Mouse (Mus musculus): ENCODE data around the gene Necab2.

The Necab2 gene

DNA sequence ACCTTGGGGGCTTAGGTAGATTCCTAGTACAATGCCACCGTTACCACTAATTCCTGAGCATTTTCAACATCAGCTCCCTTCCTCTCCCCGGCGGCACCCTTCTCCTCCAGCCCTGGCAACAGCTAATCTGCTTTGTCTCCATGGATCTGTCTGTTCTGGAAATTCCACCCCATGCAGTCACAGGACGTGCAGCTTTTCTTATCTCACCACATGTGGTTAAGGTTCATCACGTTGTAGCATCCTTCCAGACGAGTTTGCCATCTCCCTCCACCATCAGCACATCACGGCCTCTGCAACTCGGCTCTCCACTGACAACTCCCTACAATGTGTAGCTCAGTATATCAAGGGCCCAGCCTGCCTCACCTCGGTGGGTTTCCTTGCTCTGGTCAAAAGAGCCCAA lies 59.0 kb downstream of the Necab2 start:
- H3K27me3 ChIP-seq (ENCODE audit: control insufficient read depth, insufficient read depth, low read length, poor library complexity, severe bottlenecking): no peaks in the 10 kb centered on the region
- DNase-seq (ENCODE audit: low read depth, low spot score): no peak
- peaks cover 9% of the 10 kb centered on the region for H3K36me3 ChIP-seq (ENCODE audit: control insufficient read depth, insufficient read depth, low read length, poor library complexity, severe bottlenecking)

DNA sequence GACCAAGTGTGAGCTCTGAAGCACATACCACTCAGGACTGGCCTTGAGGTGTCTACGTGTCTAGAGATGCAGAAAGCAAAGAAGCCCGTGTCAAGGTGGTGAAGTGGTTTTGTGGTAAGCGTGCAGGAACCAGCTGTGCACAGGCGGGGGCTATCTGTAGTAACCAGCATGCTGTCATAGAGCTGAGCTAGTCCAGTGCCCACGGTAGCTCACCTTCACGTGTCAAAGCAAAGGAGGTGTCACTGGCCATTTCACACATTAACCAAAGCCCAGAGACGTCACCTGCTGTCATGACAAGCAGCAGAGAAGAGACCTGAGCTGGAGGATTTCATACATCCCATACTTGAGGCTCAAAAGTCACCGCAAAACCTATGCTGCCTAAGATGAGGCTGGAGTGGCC lies 59.6 kb downstream of the Necab2 start:
- H3K27me3 ChIP-seq (ENCODE audit: control insufficient read depth, insufficient read depth, low read length, poor library complexity, severe bottlenecking): no peaks in the 10 kb centered on the region
- DNase-seq (ENCODE audit: low read depth, low spot score): no peak
- H3K36me3 ChIP-seq (ENCODE audit: control insufficient read depth, insufficient read depth, low read length, poor library complexity, severe bottlenecking): peaks cover 9% of the 10 kb centered on the region

DNA sequence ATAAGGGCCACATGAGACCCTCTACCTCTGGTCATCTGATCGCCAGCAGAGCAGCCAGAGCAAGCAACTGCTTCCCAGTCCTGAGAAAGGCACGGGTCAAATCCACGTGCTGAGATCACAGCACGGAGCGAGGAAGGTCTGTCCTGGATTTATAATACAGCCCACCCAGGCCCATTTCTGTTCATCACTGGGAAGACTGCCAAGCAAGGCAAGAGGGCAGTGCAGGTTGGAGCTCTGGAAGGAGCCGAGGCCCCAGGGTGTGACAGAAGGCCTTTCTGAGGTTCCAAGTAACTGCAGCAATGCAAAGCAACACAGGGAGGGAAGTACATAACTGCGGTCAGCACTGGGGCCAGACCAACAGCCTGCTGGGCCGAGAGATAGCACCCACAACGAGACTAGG lies 64.0 kb downstream of the Necab2 start:
- Histone ChIP-seq H3K27me3 (ENCODE audit: control insufficient read depth, insufficient read depth, low read length, poor library complexity, severe bottlenecking) (no peaks in the 10 kb centered on the region), H3K36me3 (ENCODE audit: control insufficient read depth, insufficient read depth, low read length, poor library complexity, severe bottlenecking) (peaks cover 10% of the 10 kb centered on the region)
- no peak for DNase-seq (ENCODE audit: low read depth, low spot score)

DNA sequence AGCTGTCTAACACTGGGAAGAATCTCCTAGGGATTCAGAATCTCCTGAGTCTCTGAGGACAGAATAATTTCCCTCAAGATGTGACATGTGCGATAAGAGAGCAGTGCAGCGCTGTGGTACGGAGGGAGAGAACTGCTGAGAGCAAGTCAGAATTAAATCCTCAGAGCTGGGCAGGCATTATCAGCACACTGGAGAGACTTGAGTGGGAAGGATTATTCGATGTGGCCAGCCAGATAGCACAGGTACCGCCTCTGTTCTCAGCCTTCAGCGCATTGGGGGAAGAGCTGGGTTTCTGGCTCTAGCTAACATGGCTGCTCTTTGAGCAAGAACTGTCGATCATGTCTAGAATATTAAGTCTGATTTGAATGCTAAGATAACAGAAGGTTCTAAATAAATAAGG lies 65.2 kb downstream of the Necab2 start:
- H3K27me3 ChIP-seq (ENCODE audit: control insufficient read depth, insufficient read depth, low read length, poor library complexity, severe bottlenecking): no peaks in the 10 kb centered on the region
- DNase-seq (ENCODE audit: low read depth, low spot score): no peak
- H3K36me3 ChIP-seq (ENCODE audit: control insufficient read depth, insufficient read depth, low read length, poor library complexity, severe bottlenecking): peaks cover 13% of the 10 kb centered on the region

DNA sequence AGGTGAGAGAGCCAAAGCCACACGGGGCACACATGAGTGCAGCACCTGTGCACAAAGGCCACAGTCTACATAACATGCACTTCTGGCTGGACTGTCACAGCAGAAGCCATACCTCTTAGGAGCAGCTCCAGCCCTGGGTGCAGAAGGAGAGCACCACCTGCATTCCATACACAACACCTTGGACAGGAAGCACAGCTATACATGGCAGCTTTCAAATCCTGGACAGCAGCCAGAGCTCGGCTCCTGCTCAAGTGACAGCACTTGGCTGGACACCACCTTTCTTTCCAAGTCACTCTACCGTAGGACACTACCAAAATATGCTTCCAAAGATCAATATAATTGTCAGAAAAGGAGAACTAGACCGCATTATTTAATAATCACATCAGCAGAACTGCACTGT lies 66.9 kb downstream of the Necab2 start:
- H3K36me3 ChIP-seq (ENCODE audit: control insufficient read depth, insufficient read depth, low read length, poor library complexity, severe bottlenecking): peaks cover 16% of the 10 kb centered on the region
- DNase-seq (ENCODE audit: low read depth, low spot score): no peak
- no peaks in the 10 kb centered on the region for H3K27me3 ChIP-seq (ENCODE audit: control insufficient read depth, insufficient read depth, low read length, poor library complexity, severe bottlenecking)

DNA sequence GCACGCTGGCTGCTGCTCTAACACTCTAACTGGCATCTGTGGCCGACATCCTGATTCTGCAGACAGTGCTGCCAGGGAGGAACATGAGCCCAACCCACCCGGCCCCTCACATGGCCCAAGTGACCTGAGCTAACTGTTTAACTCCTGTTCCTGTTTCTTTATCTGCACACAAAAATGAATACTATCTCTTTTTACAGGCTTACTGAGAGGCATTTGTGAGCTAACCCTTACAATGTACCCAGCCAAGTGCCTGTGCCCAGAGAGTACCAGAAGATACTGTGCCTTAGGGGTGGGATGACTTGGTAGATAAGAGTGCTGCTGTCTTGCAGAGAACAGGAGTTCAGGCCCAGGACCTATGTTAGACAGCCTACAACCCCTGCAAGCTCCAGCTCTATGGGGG lies 68.4 kb downstream of the Necab2 start:
- DNase-seq (ENCODE audit: low read depth, low spot score): no peak
- Histone ChIP-seq H3K36me3 (ENCODE audit: control insufficient read depth, insufficient read depth, low read length, poor library complexity, severe bottlenecking) (peaks cover 20% of the 10 kb centered on the region), H3K27me3 (ENCODE audit: control insufficient read depth, insufficient read depth, low read length, poor library complexity, severe bottlenecking) (no peaks in the 10 kb centered on the region)

DNA sequence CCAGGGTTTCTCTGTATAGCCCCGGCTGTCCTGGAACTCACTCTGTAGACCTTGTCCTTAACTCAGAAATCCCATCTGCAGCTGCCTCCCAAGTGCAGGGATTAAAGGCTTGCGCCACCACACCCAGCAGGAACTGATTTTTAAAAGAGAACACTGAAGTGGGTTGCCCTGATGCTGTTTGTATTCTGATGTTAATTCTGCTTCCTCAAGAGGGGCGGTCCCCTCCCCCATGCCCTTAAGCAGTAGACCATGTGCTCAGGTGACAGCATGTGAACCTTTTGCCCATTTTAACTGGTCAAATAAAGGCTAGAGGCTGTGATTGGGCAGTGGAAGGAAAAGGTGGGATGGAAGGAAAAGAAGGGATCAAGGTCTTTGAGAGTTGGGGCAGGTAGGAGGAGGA lies 69.2 kb downstream of the Necab2 start:
- no peak for DNase-seq (ENCODE audit: low read depth, low spot score)
- Histone ChIP-seq H3K27me3 (ENCODE audit: control insufficient read depth, insufficient read depth, low read length, poor library complexity, severe bottlenecking) (no peaks in the 10 kb centered on the region), H3K36me3 (ENCODE audit: control insufficient read depth, insufficient read depth, low read length, poor library complexity, severe bottlenecking) (peaks cover 21% of the 10 kb centered on the region)

DNA sequence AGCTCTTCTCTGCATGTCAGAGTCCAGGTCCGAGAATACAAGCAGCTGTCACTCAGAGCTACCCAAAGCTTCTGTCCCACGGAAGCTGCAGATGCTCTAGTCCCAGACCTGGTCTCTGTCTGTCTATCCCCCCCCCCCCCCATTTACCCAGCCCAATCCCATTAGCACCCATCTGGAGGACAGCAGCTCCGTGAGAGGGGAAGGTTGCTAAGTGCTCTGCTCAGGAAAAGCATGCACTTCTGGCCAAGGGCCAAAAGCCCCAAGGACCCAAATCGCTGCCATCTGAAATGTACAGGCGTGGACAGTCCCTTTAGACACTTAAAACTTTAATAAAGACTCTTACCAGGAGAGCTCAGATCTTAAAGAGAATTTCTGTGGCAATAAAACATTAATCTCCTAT lies 70.2 kb downstream of the Necab2 start:
- Histone ChIP-seq H3K36me3 (ENCODE audit: control insufficient read depth, insufficient read depth, low read length, poor library complexity, severe bottlenecking) (peaks cover 21% of the 10 kb centered on the region), H3K27me3 (ENCODE audit: control insufficient read depth, insufficient read depth, low read length, poor library complexity, severe bottlenecking) (no peaks in the 10 kb centered on the region)
- DNase-seq (ENCODE audit: low read depth, low spot score): no peak

DNA sequence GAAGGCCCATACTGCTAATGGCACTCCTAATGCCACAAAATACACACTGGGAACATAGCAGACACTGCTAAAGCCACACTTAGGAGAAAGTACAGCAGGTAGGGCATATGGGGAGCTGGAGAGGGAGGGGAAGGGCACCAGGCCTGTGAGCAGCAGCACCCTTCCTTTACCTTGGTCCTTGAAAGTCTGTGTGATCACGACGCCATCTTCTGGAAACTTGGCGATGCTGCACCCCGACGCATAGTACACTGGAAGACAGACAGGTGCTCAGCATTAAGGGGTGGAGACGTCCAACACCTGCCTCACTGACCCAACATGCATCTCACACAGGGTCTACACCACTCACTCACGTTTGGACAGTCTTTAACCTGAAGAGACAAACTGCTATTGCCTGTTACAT lies 73.6 kb downstream of the Necab2 start:
- no peaks in the 10 kb centered on the region for H3K27me3 ChIP-seq (ENCODE audit: control insufficient read depth, insufficient read depth, low read length, poor library complexity, severe bottlenecking)
- peak; percentile 31 for DNase-seq (ENCODE audit: low read depth, low spot score)
- H3K36me3 ChIP-seq (ENCODE audit: control insufficient read depth, insufficient read depth, low read length, poor library complexity, severe bottlenecking): peaks cover 24% of the 10 kb centered on the region

Data from splenic B cell, adult 2 months (primary cell).